Comparison of ENCODE assay signal across 12 mouse cellular contexts in the genomic region with DNA sequence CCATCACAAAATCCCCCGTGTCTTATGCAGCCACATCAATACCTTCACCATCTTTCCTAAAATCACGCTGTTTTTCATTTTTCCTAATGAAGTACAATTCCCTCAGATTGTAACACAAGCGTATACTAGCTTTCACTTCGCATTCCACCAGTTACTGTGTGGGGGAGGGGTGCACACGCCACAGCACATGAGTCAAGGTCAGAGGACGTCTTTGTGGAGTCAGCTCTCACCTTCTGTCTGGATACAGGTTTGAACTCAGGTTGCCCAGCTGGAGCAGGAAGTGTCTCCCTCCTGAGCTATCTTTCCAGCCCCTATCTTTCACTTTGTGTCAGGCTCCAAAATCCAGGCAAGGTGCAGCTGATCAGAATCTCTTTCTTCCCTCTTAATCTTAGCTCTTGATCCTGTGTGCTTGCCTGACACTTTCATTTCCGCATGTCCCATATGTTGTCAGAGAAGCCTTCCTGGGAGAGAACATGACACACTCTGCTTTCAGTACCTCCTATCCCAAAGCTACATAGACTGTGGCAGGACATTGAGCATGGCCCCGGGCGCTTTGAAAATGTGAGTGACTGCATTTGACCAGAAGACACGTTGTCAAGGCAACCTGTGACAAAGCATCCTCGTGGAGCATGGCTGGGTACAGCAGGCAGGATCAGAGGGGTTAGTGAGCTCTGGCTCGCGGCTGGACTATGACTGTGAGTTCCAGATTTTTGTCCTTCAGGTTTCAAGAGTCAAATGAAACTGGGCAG. TPM values are rescaled to one million over a fixed set of nuclear protein-coding genes. Genes with fewer than 3 reads are reported as not detected.
DNase-seq lines count a peak whose midpoint lies in the region; ATAC-seq and TF ChIP-seq lines count a peak whose summit lies in the region.
"Had no signal": no experiment of that assay in that cellular context is flagged by ENCODE, and none has a peak within 500 bp of the region (broad histone marks: within the 10 kb centered on the region; RNA-seq: fewer than 3 reads in every experiment).

No protein-coding gene starts in this region.

- no peak overlapping the region for H3K4me2 ChIP-seq in lung, embryonic 16.5 days (ENCODE audit: low read depth, low read length)
- no peak overlapping the region for H3K4me2 ChIP-seq in embryonic facial prominence, embryonic 11.5 days (ENCODE audit: low read depth, low read length)
- 0 out of 2 replicates have a peak overlapping the region, but pooled peaks have one; percentile 4 for H3K4me2 ChIP-seq in intestine, postnatal 0 days (replicated peaks; ENCODE audit: low read depth)
- no peak overlapping the region for H3K4me2 ChIP-seq in stomach, embryonic 16.5 days (ENCODE audit: low read depth, low read length)
- H3K4me2 ChIP-seq: stomach, embryonic 15.5 days had no signal

- 0 out of 2 replicates have a peak, but pooled peaks have one; percentile 15 for ATAC-seq in lung, embryonic 16.5 days (ENCODE audit: low read depth)
- no peak for ATAC-seq in embryonic facial prominence, embryonic 11.5 days (replicated peaks; ENCODE audit: insufficient number of reproducible peaks, low FRiP score, low TSS enrichment, low read depth)
- ATAC-seq in intestine, postnatal 0 days, result peak; percentile 39; the same call in 1 of the 2 replicates
- ATAC-seq in stomach, embryonic 16.5 days (ENCODE audit: insufficient read depth, low FRiP score), result no peak
- ATAC-seq: Patski had no signal

- H3K9ac ChIP-seq in lung, embryonic 16.5 days (ENCODE audit: low read length), result no peak overlapping the region
- H3K9ac ChIP-seq in embryonic facial prominence, embryonic 11.5 days (replicated peaks; ENCODE audit: low read length), result no peak overlapping the region
- no peak overlapping the region for H3K9ac ChIP-seq in intestine, postnatal 0 days (ENCODE audit: low read depth, low read length)
- H3K9ac ChIP-seq in stomach, embryonic 16.5 days (ENCODE audit: low read length), result no peak overlapping the region
- H3K9ac ChIP-seq: stomach, embryonic 15.5 days had no signal

- no peak overlapping the region for H3K4me3 ChIP-seq in lung, embryonic 16.5 days (ENCODE audit: low read length)
- H3K4me3 ChIP-seq in embryonic facial prominence, embryonic 11.5 days (ENCODE audit: low read depth, low read length), result no peak overlapping the region
- no peak overlapping the region for H3K4me3 ChIP-seq in intestine, postnatal 0 days (ENCODE audit: low read depth, low read length)
- no peak overlapping the region for H3K4me3 ChIP-seq in stomach, embryonic 16.5 days (replicated peaks; ENCODE audit: low read length)
- H3K4me3 ChIP-seq: stomach, embryonic 15.5 days had no signal

- 0 out of 2 replicates have a peak, but pooled peaks cover 2% of the 10 kb centered on the region for H3K27me3 ChIP-seq in lung, embryonic 16.5 days (ENCODE audit: control insufficient read depth, insufficient read depth, low read depth, low read length)
- H3K27me3 ChIP-seq in embryonic facial prominence, embryonic 11.5 days (ENCODE audit: control insufficient read depth, insufficient read depth, low read length), result no peaks in the 10 kb centered on the region
- H3K27me3 ChIP-seq in intestine, postnatal 0 days (replicated peaks; ENCODE audit: control insufficient read depth, insufficient read depth, low read length), result 0 out of 2 replicates have a peak, but pooled peaks cover 7% of the 10 kb centered on the region
- H3K27me3 ChIP-seq in stomach, embryonic 16.5 days (ENCODE audit: control insufficient read depth, insufficient read depth, low read length), result no peaks in the 10 kb centered on the region
- H3K27me3 ChIP-seq: Patski; stomach, embryonic 15.5 days had no signal

- peaks cover 10% of the 10 kb centered on the region for H3K9me3 ChIP-seq in lung, embryonic 16.5 days (ENCODE audit: control insufficient read depth, low read length)
- H3K9me3 ChIP-seq in embryonic facial prominence, embryonic 11.5 days (replicated peaks; ENCODE audit: control insufficient read depth, low read length), result no peaks in the 10 kb centered on the region; the same call in 1 of the 2 replicates
- no peaks in the 10 kb centered on the region for H3K9me3 ChIP-seq in intestine, postnatal 0 days (ENCODE audit: control insufficient read depth)
- peaks cover 9% of the 10 kb centered on the region for H3K9me3 ChIP-seq in stomach, embryonic 16.5 days (replicated peaks; ENCODE audit: control insufficient read depth, low read length)

- TF ChIP-seq CTCF in intestine, postnatal 0 days (IDR thresholded peaks at IDR 0.05; ENCODE audit: low read depth), result no peak

- H3K4me1 ChIP-seq in lung, embryonic 16.5 days (replicated peaks; ENCODE audit: control insufficient read depth, insufficient read depth, low read length), result peaks cover 17% of the 10 kb centered on the region
- H3K4me1 ChIP-seq in embryonic facial prominence, embryonic 11.5 days (ENCODE audit: control insufficient read depth, insufficient read depth, low read length), result no peaks in the 10 kb centered on the region
- no peaks in the 10 kb centered on the region for H3K4me1 ChIP-seq in intestine, postnatal 0 days (replicated peaks; ENCODE audit: control insufficient read depth, insufficient read depth, low read length)
- H3K4me1 ChIP-seq in stomach, embryonic 16.5 days (ENCODE audit: control insufficient read depth, insufficient read depth, low read length), result peaks cover 15% of the 10 kb centered on the region; the same call in 1 of the 2 replicates

- no peak for DNase-seq in lung, postnatal 10 days
- peak; percentile 38 for DNase-seq in embryonic facial prominence, embryonic 11.5 days (ENCODE audit: low spot score)
- no peak for DNase-seq in cerebellum, postnatal 25 days
- no peak for DNase-seq in gastrocnemius, adult 18-20 months (ENCODE audit: low spot score)
- DNase-seq: cerebellum, postnatal 36 days; kidney, adult 11 months; lung, adult 2 months had no signal

- 0 out of 2 replicates have a peak, but pooled peaks cover 3% of the 10 kb centered on the region for H3K36me3 ChIP-seq in lung, embryonic 16.5 days (ENCODE audit: control insufficient read depth, insufficient read depth, low read length)
- no peaks in the 10 kb centered on the region for H3K36me3 ChIP-seq in embryonic facial prominence, embryonic 11.5 days (replicated peaks; ENCODE audit: control insufficient read depth, insufficient read depth, low read depth, low read length)
- no peaks in the 10 kb centered on the region for H3K36me3 ChIP-seq in intestine, postnatal 0 days (ENCODE audit: control insufficient read depth, insufficient read depth)
- H3K36me3 ChIP-seq in stomach, embryonic 16.5 days (ENCODE audit: control insufficient read depth, insufficient read depth, low read length), result no peaks in the 10 kb centered on the region
- H3K36me3 ChIP-seq: stomach, embryonic 15.5 days had no signal

- H3K27ac ChIP-seq in lung, embryonic 16.5 days (ENCODE audit: low read length), result no peak overlapping the region
- no peak overlapping the region for H3K27ac ChIP-seq in embryonic facial prominence, embryonic 11.5 days (replicated peaks; ENCODE audit: low read depth, low read length)
- no peak overlapping the region for H3K27ac ChIP-seq in intestine, postnatal 0 days (ENCODE audit: low read depth, low read length)
- H3K27ac ChIP-seq in stomach, embryonic 16.5 days (ENCODE audit: low read length), result peak overlapping the region; percentile 5; the same call in 1 of the 2 replicates
- H3K27ac ChIP-seq: stomach, embryonic 15.5 days had no signal

- WGBS in lung, embryonic 16.5 days, result 53% methylated on average over 13 of the region's 13 CpGs
- WGBS in embryonic facial prominence, embryonic 11.5 days, result 50% methylated on average over 13 of the region's 13 CpGs
- WGBS in intestine, postnatal 0 days, result 62% methylated on average over 13 of the region's 13 CpGs
- WGBS in stomach, embryonic 16.5 days, result 61% methylated on average over 13 of the region's 13 CpGs

RNA-seq across cellular contexts. Expression of a gene that starts 33.9 kb away (rescaled TPM):
- 17.9 and 18.9 TPM in 2 replicates for polyA plus RNA-seq in lung, embryonic 16.5 days (2015; fragmentation: Nextera tagmentation; extraction: Ambion mirVana)
- polyA plus RNA-seq in embryonic facial prominence, embryonic 11.5 days (2014; fragmentation: Nextera tagmentation; extraction: Ambion mirVana), result 10.2 and 15.1 TPM in 2 replicates
- polyA plus RNA-seq in intestine, postnatal 0 days (2015; fragmentation: Nextera tagmentation; extraction: Ambion mirVana), result 7.9 and 9.2 TPM in 2 replicates
- 12.8 and 13.5 TPM in 2 replicates for polyA plus RNA-seq in stomach, embryonic 16.5 days (2015; fragmentation: Nextera tagmentation; extraction: Ambion mirVana)
- 10 to 100 TPM; 15.5 to 21.9 TPM for total RNA-seq in gastrocnemius, adult 18-20 months (2021)

RNA-seq across cellular contexts. Expression of a gene that starts 50.6 kb away (rescaled TPM):
- 6.0 and 8.0 TPM in 2 replicates for polyA plus RNA-seq in lung, embryonic 16.5 days (2015; fragmentation: Nextera tagmentation; extraction: Ambion mirVana)
- polyA plus RNA-seq in embryonic facial prominence, embryonic 11.5 days (2014; fragmentation: Nextera tagmentation; extraction: Ambion mirVana), result 2.6 and 3.7 TPM in 2 replicates
- polyA plus RNA-seq in intestine, postnatal 0 days (2015; fragmentation: Nextera tagmentation; extraction: Ambion mirVana), result 4.5 and 5.7 TPM in 2 replicates
- 5.5 and 6.3 TPM in 2 replicates for polyA plus RNA-seq in stomach, embryonic 16.5 days (2015; fragmentation: Nextera tagmentation; extraction: Ambion mirVana)
- total RNA-seq in gastrocnemius, adult 18-20 months (2021), result under 1 TPM in 1 of 2 experiments, not detected in 1; 0.24 TPM

Comparison
In these comparisons a context has a peak if more than half of its experiments do, and no peak if none do; other contexts are left out.
1. ATAC-seq: peak in lung, embryonic 16.5 days (single experiment) and intestine, postnatal 0 days (single experiment); none in embryonic facial prominence, embryonic 11.5 days (single experiment) and stomach, embryonic 16.5 days (single experiment).